Mouse (Mus musculus) embryonic facial prominence, embryonic 11.5 days (tissue): ENCODE measurements around the gene Prl3d1. TPM values are rescaled to one million over a fixed set of nuclear protein-coding genes. Genes with fewer than 3 reads are reported as not detected.
"Not testable (repeated sequence)": the region's sequence is repeated elsewhere in the genome, so short reads cannot be mapped to it uniquely, and the experiment has no call there.

Experiments used
- ATAC-seq: fragments of 200-750 bp; cut with Nextera tagmentation; replicated peaks from 2 replicates; pipeline ENCODE4 v1.8.0; 2017; ENCODE audit warnings: low read depth; ENCODE audit not compliant: insufficient number of reproducible peaks, low FRiP score, low TSS enrichment
- DNase-seq: peaks from one replicate; pipeline ENCODE4 v3.0.0-alpha.2; 2015; ENCODE audit warnings: low spot score
- H3K27ac ChIP-seq: fragments of 300-500 bp; sonication (generic); replicated peaks from 2 replicates; pipeline ENCODE4 v1.5.1; 2014; ENCODE audit warnings: mild to moderate bottlenecking, low read depth, low read length, control low read depth
- H3K27me3 ChIP-seq: fragments of 300-500 bp; sonication (generic); 2 replicates; pipeline ENCODE4 v1.6.1; 2014; ENCODE audit warnings: mild to moderate bottlenecking, low read length, moderate library complexity, mixed read lengths; ENCODE audit not compliant: control insufficient read depth, insufficient read depth
- H3K36me3 ChIP-seq: fragments of 300-500 bp; sonication (generic); replicated peaks from 2 replicates; pipeline ENCODE4 v1.6.1; 2014; ENCODE audit warnings: low read depth, mild to moderate bottlenecking, low read length, moderate library complexity, mixed read lengths; ENCODE audit not compliant: control insufficient read depth, insufficient read depth
- H3K4me1 ChIP-seq: fragments of 300-500 bp; sonication (generic); 2 replicates; pipeline ENCODE4 v1.6.1; 2014; ENCODE audit warnings: low read length, mixed read lengths; ENCODE audit not compliant: control insufficient read depth, insufficient read depth
- H3K4me2 ChIP-seq: fragments of 300-500 bp; sonication (generic); 2 replicates; pipeline ENCODE4 v1.6.1; 2014; ENCODE audit warnings: low read depth, mild to moderate bottlenecking, control low read depth, low read length, moderate library complexity
- H3K4me3 ChIP-seq: fragments of 300-500 bp; sonication (generic); 2 replicates; pipeline ENCODE4 v1.5.1; 2014; ENCODE audit warnings: low read depth, low read length, control low read depth
- H3K9ac ChIP-seq: fragments of 300-500 bp; sonication (generic); replicated peaks from 2 replicates; pipeline ENCODE4 v1.6.1; 2014; ENCODE audit warnings: mild to moderate bottlenecking, control low read depth, low read length
- H3K9me3 ChIP-seq: fragments of 300-500 bp; sonication (generic); replicated peaks from 2 replicates; pipeline ENCODE4 v1.6.1; 2016; ENCODE audit warnings: mild to moderate bottlenecking, low read length, inconsistent platforms, mixed read lengths; ENCODE audit not compliant: control insufficient read depth
- WGBS: fragments of 180-500 bp; shearing (Covaris S2); extraction: QIAGEN DNeasy Blood & Tissue Kit; methylation state at CpG from one replicate; pipeline ENCODE4 v1.1.7; 2014; 5-methylcytosine and 5-hydroxymethylcytosine counted together
- polyA plus RNA-seq: library from polyadenylated mRNA; unstranded; fragments of >200 nt; fragmentation: Nextera tagmentation; extraction: Ambion mirVana; gene quantifications from 2 replicates; pipeline ENCODE4 v1.2.1, GENCODE M21; 2014

Gene Prl3d1
- polyA plus RNA-seq = not detected in 2 replicates

DNA sequence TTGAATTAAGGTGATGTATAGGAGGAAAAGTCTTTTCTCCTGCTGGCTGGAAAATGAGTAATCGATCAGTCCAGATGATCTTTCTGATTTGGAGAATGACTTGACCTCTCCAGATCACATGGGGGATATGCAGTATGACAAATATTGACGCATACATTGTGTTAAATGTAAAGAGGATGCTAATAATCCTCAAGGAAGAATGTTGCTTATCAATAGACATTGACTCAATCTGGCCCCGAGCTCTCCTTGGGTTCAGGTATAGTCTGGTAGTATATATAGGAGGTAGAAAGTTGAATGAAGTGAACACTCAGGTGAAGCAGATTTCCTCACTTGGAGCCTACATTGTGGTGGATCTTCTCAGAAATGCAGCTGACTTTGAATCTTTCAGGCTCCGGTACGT, at the start of gene Prl3d1:
Gene Prl3d1, plus strand, starts transcription at position 301 of the 400 bp plus-strand sequence.
- not testable (repeated sequence) for H3K4me3 ChIP-seq, DNase-seq, H3K4me1 ChIP-seq, H3K27ac ChIP-seq, H3K27me3 ChIP-seq, H3K9me3 ChIP-seq, H3K9ac ChIP-seq, H3K36me3 ChIP-seq, ATAC-seq, H3K4me2 ChIP-seq
- WGBS = 94% methylated on average over 5 of the region's 5 CpGs

DNA sequence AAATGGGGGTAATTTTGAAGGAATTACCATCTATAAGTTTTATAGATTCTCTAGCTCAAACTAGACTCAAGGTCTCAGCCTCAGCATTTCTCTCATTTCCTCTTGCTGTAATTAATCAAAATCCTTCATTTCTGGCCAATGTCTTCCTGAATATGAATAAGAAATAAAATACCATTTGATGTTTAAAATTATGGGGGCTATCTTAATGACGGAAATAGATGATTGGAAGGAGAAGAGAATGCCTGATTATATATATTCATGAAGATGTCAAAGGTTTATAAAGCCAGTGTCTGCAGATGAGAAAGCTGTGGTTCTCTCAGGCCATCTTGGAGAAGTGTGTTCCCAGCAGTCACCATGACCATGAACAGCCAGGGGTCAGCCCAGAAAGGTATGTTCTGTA, 36.7 kb upstream of the Prl3d1 start, which contains the start of gene Prl:
Gene Prl, plus strand, starts transcription at position 301 of the 400 bp plus-strand sequence.
- 93% methylated on average over 1 of the region's 1 CpGs for WGBS
- no peak within 1 kb of the TSS for H3K27ac ChIP-seq
- DNase-seq (no peak), ATAC-seq (no peak)
- no peaks in the 10 kb centered on the region for H3K36me3 ChIP-seq
- no peak within 1 kb of the TSS for H3K4me2 ChIP-seq
- no peaks in the 10 kb centered on the region for H3K9me3 ChIP-seq
- no peak within 1 kb of the TSS for H3K9ac ChIP-seq
- no peaks in the 10 kb centered on the region for H3K27me3 ChIP-seq
- H3K4me1 ChIP-seq = no peaks in the 10 kb centered on the region
- no peak within 1 kb of the TSS for H3K4me3 ChIP-seq

DNA sequence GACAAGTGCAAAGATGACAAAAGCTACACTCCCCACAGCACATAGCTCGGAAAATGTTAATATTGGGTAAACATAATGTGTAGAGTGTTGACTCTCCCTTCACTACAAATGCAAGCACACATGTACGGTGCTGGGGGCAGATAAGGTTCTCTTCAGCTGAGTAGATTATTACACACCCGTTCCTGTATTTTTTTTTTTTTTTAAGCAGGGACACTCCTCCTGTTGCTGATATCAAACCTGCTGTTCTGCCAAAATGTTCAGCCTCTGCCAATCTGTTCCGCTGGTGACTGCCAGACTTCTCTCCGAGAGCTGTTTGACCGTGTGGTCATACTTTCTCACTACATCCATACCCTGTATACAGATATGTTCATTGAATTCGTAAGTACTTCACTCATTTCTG, 34.8 kb upstream of the Prl3d1 start:
- WGBS = 87% methylated on average over 7 of the region's 7 CpGs
- no peak overlapping the region for H3K4me3 ChIP-seq
- ATAC-seq (no peak), DNase-seq (no peak)
- no peak overlapping the region for H3K27ac ChIP-seq
- no peak overlapping the region for H3K4me2 ChIP-seq
- no peaks in the 10 kb centered on the region for H3K9me3 ChIP-seq
- no peaks in the 10 kb centered on the region for H3K27me3 ChIP-seq
- H3K9ac ChIP-seq = no peak overlapping the region
- no peaks in the 10 kb centered on the region for H3K36me3 ChIP-seq
- H3K4me1 ChIP-seq = no peaks in the 10 kb centered on the region

DNA sequence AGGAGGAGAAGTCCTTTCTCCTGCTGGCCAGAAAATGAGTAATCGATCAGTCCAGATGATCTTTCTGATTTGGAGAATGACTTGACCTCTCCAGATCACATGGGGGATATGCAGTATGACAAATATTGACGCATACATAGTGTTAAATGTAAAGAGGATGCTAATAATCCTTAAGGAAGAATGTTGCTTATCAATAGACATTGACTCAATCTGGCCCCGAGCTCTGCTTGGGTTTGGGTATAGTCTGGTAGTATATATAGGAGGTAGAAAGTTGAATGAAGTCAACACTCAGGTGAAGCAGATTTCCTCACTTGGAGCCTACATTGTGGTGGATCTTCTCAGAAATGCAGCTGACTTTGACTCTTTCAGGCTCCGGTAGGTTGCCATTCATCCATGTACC, 27.4 kb downstream of the Prl3d1 start, which contains the start of gene Prl3d2:
Gene Prl3d2, plus strand, starts transcription at position 301 of the 400 bp plus-strand sequence.
- H3K4me1 ChIP-seq, H3K4me3 ChIP-seq, H3K36me3 ChIP-seq, H3K27ac ChIP-seq, H3K9ac ChIP-seq, H3K4me2 ChIP-seq, H3K27me3 ChIP-seq, ATAC-seq, H3K9me3 ChIP-seq, DNase-seq: not testable (repeated sequence)
- WGBS = 74% methylated on average over 3 of the region's 4 CpGs

DNA sequence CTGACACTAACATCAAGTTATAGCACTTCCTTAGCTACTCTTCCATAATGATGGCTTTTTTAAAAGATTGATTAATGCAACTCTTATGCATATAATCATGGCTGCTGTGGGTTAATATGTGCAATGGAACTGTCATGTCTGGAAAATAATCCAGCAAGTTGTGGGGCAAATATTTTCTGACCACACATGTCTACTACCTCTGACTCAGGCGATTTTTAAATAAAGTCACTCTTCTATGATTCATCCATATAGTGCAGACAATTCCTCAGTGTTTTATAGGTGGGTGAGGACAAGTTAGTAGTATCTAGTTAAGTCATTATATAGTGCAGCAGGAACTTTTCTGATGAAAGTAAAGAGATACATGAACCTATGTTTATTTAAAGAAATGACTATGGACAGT, 54.3 kb downstream of the Prl3d1 start:
- H3K9ac ChIP-seq = no peak overlapping the region
- ATAC-seq (no peak), DNase-seq (no peak)
- 60% methylated on average over 1 of the region's 1 CpGs for WGBS
- no peaks in the 10 kb centered on the region for H3K4me1 ChIP-seq
- H3K27me3 ChIP-seq = no peaks in the 10 kb centered on the region
- no peak overlapping the region for H3K4me3 ChIP-seq
- no peaks in the 10 kb centered on the region for H3K36me3 ChIP-seq
- no peak overlapping the region for H3K4me2 ChIP-seq
- no peak overlapping the region for H3K27ac ChIP-seq
- no peaks in the 10 kb centered on the region for H3K9me3 ChIP-seq

Other genes with a start within 250 kb of the Prl3d1 start
- gene Prl, start 36.6 kb upstream of the Prl3d1 start, polyA plus RNA-seq = not detected in 2 replicates
- not detected in 2 replicates for gene Prl3d2, start 27.5 kb downstream of the Prl3d1 start, polyA plus RNA-seq
- gene Prl3d3, start 62.6 kb downstream of the Prl3d1 start, polyA plus RNA-seq = not detected in 2 replicates
- not detected in 2 replicates for gene Prl3c1, start 102.5 kb downstream of the Prl3d1 start, polyA plus RNA-seq
- gene Prl3b1, start 147.7 kb downstream of the Prl3d1 start, polyA plus RNA-seq = 0.91 and 1.4 TPM in 2 replicates
- not detected in 2 replicates for gene Prl3a1, start 165.2 kb downstream of the Prl3d1 start, polyA plus RNA-seq
- not detected in 2 replicates for gene Prl6a1, start 218.4 kb downstream of the Prl3d1 start, polyA plus RNA-seq